Mouse (Mus musculus): ENCODE results near the gene Fam129b. TPM values are rescaled to one million over a fixed set of nuclear protein-coding genes. Genes with fewer than 3 reads are reported as not detected.

Gene Fam129b
- total RNA-seq, 1 experiment: 90.0 TPM

- H3K9me3 ChIP-seq (ENCODE audit: control insufficient read depth, insufficient read depth, low read depth, low read length): no peaks in the 10 kb centered on the region
- peaks cover 53% of the 10 kb centered on the region for H3K36me3 ChIP-seq (ENCODE audit: control insufficient read depth, insufficient read depth, low read length, poor library complexity, severe bottlenecking)
- in situ Hi-C loops (cut with MboI; ENCODE audit: low sequenced_read_pairs in 2 of 2, unreplicated experiment in 2 of 2): loop anchor here in 1 of 2 experiments (5.0 kb wide), 1 partner anchor 61 kb away; no protein-coding TSS in a partner anchor
- TF ChIP-seq MAFK (IDR thresholded peaks at IDR 0.05; ENCODE audit: insufficient read depth, low read depth, low read length) (no peak), ZC3H11A (IDR thresholded peaks at IDR 0.05; ENCODE audit: borderline replicate concordance, low read depth, low read length) (no peak)
- no peak overlapping the region for H3K27ac ChIP-seq (ENCODE audit: insufficient read depth, low read depth, low read length, poor library complexity, severe bottlenecking)
- H3K4me3 ChIP-seq (ENCODE audit: insufficient read depth in 1 of 2, low read depth in 1 of 2, low read length in 2 of 2, poor library complexity in 1 of 2, severe bottlenecking in 1 of 2): peak overlapping the region in 1 of 2 experiments; percentile 36; a peak in 1 of 4 replicates
- no peak for DNase-seq (ENCODE audit: low read depth, low spot score)
- no peak overlapping the region for H3K9ac ChIP-seq (ENCODE audit: insufficient read depth, low read depth, low read length, poor library complexity, severe bottlenecking)
- peaks cover 0 to 29% of the 10 kb centered on the region in 2 experiments; a peak in 1 of 4 replicates for H3K4me1 ChIP-seq (ENCODE audit: control insufficient read depth in 2 of 2, insufficient read depth in 2 of 2, low read length in 2 of 2, poor library complexity in 1 of 2)
These were observed 47.8 kb downstream of the Fam129b start for GRCm38 (mm10) chr2:32923551-32924250.

- TF ChIP-seq MAFK (IDR thresholded peaks at IDR 0.05; ENCODE audit: insufficient read depth, low read depth, low read length): no peak
- no peak for TF ChIP-seq CHD2 (IDR thresholded peaks at IDR 0.05; ENCODE audit: low read depth, low read length)
- TF ChIP-seq ZC3H11A (IDR thresholded peaks at IDR 0.05; ENCODE audit: borderline replicate concordance, low read depth, low read length): no peak
- no peak for TF ChIP-seq HCFC1 (IDR thresholded peaks at IDR 0.05; ENCODE audit: borderline replicate concordance, insufficient read depth, low read length)
- no peak for TF ChIP-seq ZNF384 (IDR thresholded peaks at IDR 0.05; ENCODE audit: low read depth, low read length)
- in situ Hi-C loops (cut with MboI; ENCODE audit: low sequenced_read_pairs in 2 of 2, unreplicated experiment in 2 of 2): loop anchor here in 1 of 2 experiments (5.0 kb wide), 1 partner anchor 62 kb away; no protein-coding TSS in a partner anchor
- H3K9ac ChIP-seq (ENCODE audit: insufficient read depth, low read depth, low read length, poor library complexity, severe bottlenecking): no peak overlapping the region
- peaks cover 46% of the 10 kb centered on the region for H3K36me3 ChIP-seq (ENCODE audit: control insufficient read depth, insufficient read depth, low read length, poor library complexity, severe bottlenecking)
- H3K4me3 ChIP-seq (ENCODE audit: insufficient read depth in 1 of 2, low read depth in 1 of 2, low read length in 2 of 2, poor library complexity in 1 of 2, severe bottlenecking in 1 of 2): no peak overlapping the region
- no peaks in the 10 kb centered on the region for H3K9me3 ChIP-seq (ENCODE audit: control insufficient read depth, insufficient read depth, low read depth, low read length)
- no peak for DNase-seq (ENCODE audit: low read depth, low spot score)
- peaks cover 0 to 30% of the 10 kb centered on the region in 2 experiments; a peak in 1 of 4 replicates for H3K4me1 ChIP-seq (ENCODE audit: control insufficient read depth in 2 of 2, insufficient read depth in 2 of 2, low read length in 2 of 2, poor library complexity in 1 of 2)
- no peak overlapping the region for H3K27ac ChIP-seq (ENCODE audit: insufficient read depth, low read depth, low read length, poor library complexity, severe bottlenecking)
These were observed 48.5 kb downstream of the Fam129b start for GRCm38 (mm10) chr2:32924306-32924844.

- in situ Hi-C loops (cut with MboI; ENCODE audit: low sequenced_read_pairs in 2 of 2, unreplicated experiment in 2 of 2): no loop called here
- Histone ChIP-seq H3K9ac (ENCODE audit: insufficient read depth, low read depth, low read length, poor library complexity, severe bottlenecking) (no peak overlapping the region), H3K27ac (ENCODE audit: insufficient read depth, low read depth, low read length, poor library complexity, severe bottlenecking) (no peak overlapping the region), H3K4me1 (ENCODE audit: control insufficient read depth in 2 of 2, insufficient read depth in 2 of 2, low read length in 2 of 2, poor library complexity in 1 of 2) (peaks cover 0 to 40% of the 10 kb centered on the region in 2 experiments; a peak in 1 of 4 replicates), H3K4me3 (ENCODE audit: insufficient read depth in 1 of 2, low read depth in 1 of 2, low read length in 2 of 2, poor library complexity in 1 of 2, severe bottlenecking in 1 of 2) (no peak overlapping the region), H3K36me3 (ENCODE audit: control insufficient read depth, insufficient read depth, low read length, poor library complexity, severe bottlenecking) (peaks cover 33% of the 10 kb centered on the region), H3K9me3 (ENCODE audit: control insufficient read depth, insufficient read depth, low read depth, low read length) (no peaks in the 10 kb centered on the region)
- TF ChIP-seq HCFC1 (IDR thresholded peaks at IDR 0.05; ENCODE audit: borderline replicate concordance, insufficient read depth, low read length) (no peak), CHD2 (IDR thresholded peaks at IDR 0.05; ENCODE audit: low read depth, low read length) (no peak), MAFK (IDR thresholded peaks at IDR 0.05; ENCODE audit: insufficient read depth, low read depth, low read length) (no peak), ZC3H11A (IDR thresholded peaks at IDR 0.05; ENCODE audit: borderline replicate concordance, low read depth, low read length) (no peak), ZNF384 (IDR thresholded peaks at IDR 0.05; ENCODE audit: low read depth, low read length) (no peak)
- DNase-seq (ENCODE audit: low read depth, low spot score): no peak
These were observed 50.6 kb downstream of the Fam129b start for GRCm38 (mm10) chr2:32926330-32927075.

- TF ChIP-seq HCFC1 (IDR thresholded peaks at IDR 0.05; ENCODE audit: borderline replicate concordance, insufficient read depth, low read length) (no peak), ZNF384 (IDR thresholded peaks at IDR 0.05; ENCODE audit: low read depth, low read length) (no peak), MAFK (IDR thresholded peaks at IDR 0.05; ENCODE audit: insufficient read depth, low read depth, low read length) (no peak), CHD2 (IDR thresholded peaks at IDR 0.05; ENCODE audit: low read depth, low read length) (no peak), ZC3H11A (IDR thresholded peaks at IDR 0.05; ENCODE audit: borderline replicate concordance, low read depth, low read length) (no peak)
- Histone ChIP-seq H3K27ac (ENCODE audit: insufficient read depth, low read depth, low read length, poor library complexity, severe bottlenecking) (no peak overlapping the region), H3K9me3 (ENCODE audit: control insufficient read depth, insufficient read depth, low read depth, low read length) (no peaks in the 10 kb centered on the region), H3K4me1 (ENCODE audit: control insufficient read depth in 2 of 2, insufficient read depth in 2 of 2, low read length in 2 of 2, poor library complexity in 1 of 2) (peaks cover 0 to 37% of the 10 kb centered on the region in 2 experiments; a peak in 2 of 4 replicates), H3K9ac (ENCODE audit: insufficient read depth, low read depth, low read length, poor library complexity, severe bottlenecking) (no peak overlapping the region), H3K4me3 (ENCODE audit: insufficient read depth in 1 of 2, low read depth in 1 of 2, low read length in 2 of 2, poor library complexity in 1 of 2, severe bottlenecking in 1 of 2) (no peak overlapping the region), H3K36me3 (ENCODE audit: control insufficient read depth, insufficient read depth, low read length, poor library complexity, severe bottlenecking) (peaks cover 23% of the 10 kb centered on the region)
- no peak for DNase-seq (ENCODE audit: low read depth, low spot score)
- in situ Hi-C loops (cut with MboI; ENCODE audit: low sequenced_read_pairs in 2 of 2, unreplicated experiment in 2 of 2): no loop called here
These were observed 51.8 kb downstream of the Fam129b start for GRCm38 (mm10) chr2:32927624-32928234.
